Mouse (Mus musculus): ENCODE measurements around the gene Slc30a9.

GRCm38 (mm10) chr5:67340811-67341210 lies 34.1 kb downstream of the Slc30a9 start:
- TF ChIP-seq CTCF (IDR thresholded peaks at IDR 0.05): no peak
- no peak for TF ChIP-seq EP300 (IDR thresholded peaks at IDR 0.05)

All from lung, postnatal 0 days (tissue).